Mouse (Mus musculus) intestine, embryonic 16.5 days (tissue): ENCODE results near the gene Zfp704. TPM values are rescaled to one million over a fixed set of nuclear protein-coding genes. Genes with fewer than 3 reads are reported as not detected.

Source experiments
- ATAC-seq: fragments of 200-750 bp; cut with Nextera tagmentation; 2 replicates; pipeline ENCODE4 v1.8.0; 2017; ENCODE audit warnings: moderate TSS enrichment, moderate library complexity
- H3K27ac ChIP-seq: fragments of 300-500 bp; sonication (generic); 2 replicates; pipeline ENCODE4 v1.5.1; 2014; ENCODE audit warnings: mild to moderate bottlenecking, low read length
- H3K27me3 ChIP-seq: fragments of 300-500 bp; sonication (generic); replicated peaks from 2 replicates; pipeline ENCODE4 v1.6.1; 2014; ENCODE audit warnings: low read length, control low read depth, mixed read lengths; ENCODE audit not compliant: control insufficient read depth, insufficient read depth
- H3K36me3 ChIP-seq: fragments of 300-500 bp; sonication (generic); 2 replicates; pipeline ENCODE4 v1.6.1; 2014; ENCODE audit warnings: low read length, control low read depth; ENCODE audit not compliant: control insufficient read depth, insufficient read depth
- H3K4me1 ChIP-seq: fragments of 300-500 bp; sonication (generic); 2 replicates; pipeline ENCODE4 v1.6.1; 2014; ENCODE audit warnings: low read length, control low read depth, mixed read lengths; ENCODE audit not compliant: control insufficient read depth, insufficient read depth
- H3K4me2 ChIP-seq: fragments of 300-500 bp; sonication (generic); 2 replicates; pipeline ENCODE4 v1.6.1; 2014; ENCODE audit warnings: low read depth, low read length, control low read depth
- H3K4me3 ChIP-seq: fragments of 300-500 bp; sonication (generic); 2 replicates; pipeline ENCODE4 v1.5.1; 2014; ENCODE audit warnings: mild to moderate bottlenecking, low read length
- H3K9ac ChIP-seq: fragments of 300-500 bp; sonication (generic); 2 replicates; pipeline ENCODE4 v1.6.1; 2014; ENCODE audit warnings: low read depth, low read length
- H3K9me3 ChIP-seq: fragments of 300-500 bp; sonication (generic); 2 replicates; pipeline ENCODE4 v1.6.1; 2016; ENCODE audit warnings: low read length, control low read depth; ENCODE audit not compliant: control insufficient read depth
- WGBS: fragments of 180-500 bp; shearing (Covaris S2); extraction: QIAGEN DNeasy Blood & Tissue Kit; methylation state at CpG from one replicate; pipeline ENCODE4 v1.1.7; 2014; 5-methylcytosine and 5-hydroxymethylcytosine counted together
- polyA plus RNA-seq: library from polyadenylated mRNA; unstranded; fragments of >200 nt; fragmentation: Nextera tagmentation; extraction: Ambion mirVana; gene quantifications from 2 replicates; pipeline ENCODE4 v1.2.1, GENCODE M21; 2015

The Zfp704 gene
- polyA plus RNA-seq, 1 experiment from 2014 or later, result 4.4 TPM

DNA sequence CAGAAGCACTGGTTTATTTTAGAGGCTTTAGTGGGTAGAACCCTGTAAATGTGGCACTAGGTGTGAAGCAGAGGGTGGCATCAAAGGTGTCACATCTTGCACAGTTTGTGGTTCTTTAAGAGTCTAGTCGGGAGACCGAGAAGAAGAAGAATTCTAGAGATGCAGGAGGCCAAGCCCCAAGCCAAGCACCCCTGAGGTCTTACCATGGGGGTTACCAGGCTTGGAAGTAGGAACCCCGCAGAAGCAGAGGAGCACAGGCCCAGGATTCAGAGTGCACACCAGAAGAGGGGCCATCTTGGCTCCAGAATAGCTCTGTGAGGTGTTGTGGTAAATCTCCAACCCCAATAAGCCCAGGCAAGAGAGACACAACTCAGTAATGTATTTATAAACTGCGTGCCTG is 201.0 kb downstream of the Zfp704 start:
- Histone ChIP-seq H3K4me3 (no peak overlapping the region), H3K27ac (no peak overlapping the region), H3K4me1 (no peaks in the 10 kb centered on the region), H3K27me3 (no peaks in the 10 kb centered on the region), H3K9ac (no peak overlapping the region), H3K4me2 (no peak overlapping the region), H3K36me3 (no peaks in the 10 kb centered on the region), H3K9me3 (no peaks in the 10 kb centered on the region)
- ATAC-seq, result no peak
- 92% methylated on average over 4 of the region's 4 CpGs for WGBS

GRCm38 (mm10) chr3:9407801-9408200 is 202.1 kb downstream of the Zfp704 start:
- Histone ChIP-seq H3K27ac (no peak overlapping the region), H3K4me1 (no peaks in the 10 kb centered on the region), H3K4me2 (no peak overlapping the region), H3K27me3 (no peaks in the 10 kb centered on the region), H3K36me3 (no peaks in the 10 kb centered on the region), H3K9me3 (no peaks in the 10 kb centered on the region), H3K4me3 (no peak overlapping the region), H3K9ac (no peak overlapping the region)
- no peak for ATAC-seq
- WGBS, result 71% methylated on average over 10 of the region's 10 CpGs

- Histone ChIP-seq H3K4me1 (no peaks in the 10 kb centered on the region), H3K27me3 (no peaks in the 10 kb centered on the region), H3K9me3 (no peaks in the 10 kb centered on the region), H3K4me2 (no peak overlapping the region), H3K36me3 (no peaks in the 10 kb centered on the region), H3K27ac (no peak overlapping the region), H3K9ac (no peak overlapping the region), H3K4me3 (no peak overlapping the region)
- WGBS, result 49% methylated on average over 9 of the region's 9 CpGs
- no peak for ATAC-seq
These were observed 202.8 kb downstream of the Zfp704 start for GRCm38 (mm10) chr3:9407119-9407546.

GRCm38 (mm10) chr3:9405341-9405740 is 204.5 kb downstream of the Zfp704 start:
- ATAC-seq, result no peak
- no peak overlapping the region for H3K4me3 ChIP-seq
- no peak overlapping the region for H3K4me2 ChIP-seq
- no peak overlapping the region for H3K27ac ChIP-seq
- H3K4me1 ChIP-seq, result no peaks in the 10 kb centered on the region
- no peaks in the 10 kb centered on the region for H3K27me3 ChIP-seq
- H3K36me3 ChIP-seq, result no peaks in the 10 kb centered on the region
- H3K9ac ChIP-seq, result no peak overlapping the region
- H3K9me3 ChIP-seq, result no peaks in the 10 kb centered on the region
- 75% methylated on average over 9 of the region's 9 CpGs for WGBS

GRCm38 (mm10) chr3:9403255-9404050 is 206.4 kb downstream of the Zfp704 start:
- 59% methylated on average over 5 of the region's 5 CpGs for WGBS
- Histone ChIP-seq H3K27ac (no peak overlapping the region), H3K4me1 (no peaks in the 10 kb centered on the region), H3K4me2 (no peak overlapping the region), H3K4me3 (no peak overlapping the region), H3K9me3 (no peaks in the 10 kb centered on the region), H3K27me3 (no peaks in the 10 kb centered on the region), H3K36me3 (no peaks in the 10 kb centered on the region), H3K9ac (no peak overlapping the region)
- no peak for ATAC-seq

GRCm38 (mm10) chr3:9402836-9403235 is 207.0 kb downstream of the Zfp704 start:
- no peak for ATAC-seq
- 42% methylated on average over 5 of the region's 5 CpGs for WGBS
- no peaks in the 10 kb centered on the region for H3K36me3 ChIP-seq
- no peaks in the 10 kb centered on the region for H3K4me1 ChIP-seq
- no peaks in the 10 kb centered on the region for H3K27me3 ChIP-seq
- no peaks in the 10 kb centered on the region for H3K9me3 ChIP-seq
- H3K4me2 ChIP-seq, result no peak overlapping the region
- H3K9ac ChIP-seq, result no peak overlapping the region
- H3K4me3 ChIP-seq, result no peak overlapping the region
- H3K27ac ChIP-seq, result no peak overlapping the region

DNA sequence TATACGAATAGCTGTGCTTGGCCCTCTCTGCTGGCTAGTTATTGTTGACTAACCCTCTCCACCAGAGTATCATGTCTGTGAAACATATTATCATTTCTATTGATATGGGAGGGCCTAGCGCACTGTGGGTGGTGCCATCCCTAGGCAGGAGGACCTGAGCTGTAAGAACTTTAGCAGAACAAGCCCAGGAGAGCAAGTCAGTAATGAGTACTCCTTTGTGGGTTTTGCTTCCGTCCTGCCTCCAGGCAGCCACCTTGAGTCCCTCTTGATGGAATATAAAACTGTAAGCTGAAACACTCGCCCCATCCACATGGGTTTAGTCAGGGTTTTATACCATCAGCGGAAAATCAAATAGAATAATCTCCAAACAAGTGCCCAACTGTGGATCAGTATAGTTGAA is 207.5 kb downstream of the Zfp704 start:
- no peak for ATAC-seq
- Histone ChIP-seq H3K4me2 (no peak overlapping the region), H3K9ac (no peak overlapping the region), H3K4me3 (no peak overlapping the region), H3K9me3 (no peaks in the 10 kb centered on the region), H3K36me3 (no peaks in the 10 kb centered on the region), H3K4me1 (no peaks in the 10 kb centered on the region), H3K27me3 (no peaks in the 10 kb centered on the region), H3K27ac (no peak overlapping the region)
- 89% methylated on average over 5 of the region's 5 CpGs for WGBS

GRCm38 (mm10) chr3:9401685-9402084 is 208.2 kb downstream of the Zfp704 start:
- WGBS, result 67% methylated on average over 6 of the region's 6 CpGs
- Histone ChIP-seq H3K4me1 (no peaks in the 10 kb centered on the region), H3K4me2 (no peak overlapping the region), H3K27me3 (no peaks in the 10 kb centered on the region), H3K9ac (no peak overlapping the region), H3K9me3 (no peaks in the 10 kb centered on the region), H3K4me3 (no peak overlapping the region), H3K27ac (no peak overlapping the region), H3K36me3 (no peaks in the 10 kb centered on the region)
- ATAC-seq, result 0 out of 2 replicates have a peak, but pooled peaks have one; percentile 16

- no peak overlapping the region for H3K27ac ChIP-seq
- no peak overlapping the region for H3K4me2 ChIP-seq
- 29% methylated on average over 3 of the region's 3 CpGs for WGBS
- ATAC-seq, result no peak
- H3K4me3 ChIP-seq, result no peak overlapping the region
- H3K9ac ChIP-seq, result no peak overlapping the region
- H3K27me3 ChIP-seq, result no peaks in the 10 kb centered on the region
- no peaks in the 10 kb centered on the region for H3K9me3 ChIP-seq
- H3K4me1 ChIP-seq, result no peaks in the 10 kb centered on the region
- H3K36me3 ChIP-seq, result no peaks in the 10 kb centered on the region
These were observed 209.0 kb downstream of the Zfp704 start for GRCm38 (mm10) chr3:9400886-9401221.
